ENCODE assay signal across 10 mouse cellular contexts in genomic region chr5:100536638-100537037, GRCm38 (mm10). TPM values are rescaled to one million over a fixed set of nuclear protein-coding genes. Genes with fewer than 3 reads are reported as not detected.
DNase-seq lines count a peak whose midpoint lies in the region; ATAC-seq and TF ChIP-seq lines count a peak whose summit lies in the region.
"Had no signal": no experiment of that assay in that cellular context is flagged by ENCODE, and none has a peak within 500 bp of the region (broad histone marks: within the 10 kb centered on the region; RNA-seq: fewer than 3 reads in every experiment).

No protein-coding gene starts in this region.

- H3K27ac ChIP-seq in bone marrow, adult 2 months (ENCODE audit: control insufficient read depth, insufficient read depth, low read depth, low read length, poor library complexity) = no peak overlapping the region
- no peak overlapping the region for H3K27ac ChIP-seq in intestine, postnatal 0 days (ENCODE audit: low read depth, low read length)
- H3K27ac ChIP-seq: liver, embryonic 15.5 days had no signal

- peak; percentile 45 for DNase-seq in kidney, adult 9 months
- DNase-seq in kidney, adult 11 months = no peak
- DNase-seq in neural tube, embryonic 10.5 days (ENCODE audit: extremely low spot score, low spot score) = no peak
- no peak for DNase-seq in right cerebral cortex, postnatal 36 days (ENCODE audit: low spot score in 2 of 2)

- peak; percentile 29 for TF ChIP-seq CTCF in E14TG2a.4 (conservative IDR thresholded peaks at IDR 0.05; ENCODE audit: low read length)
- TF ChIP-seq CTCF in bone marrow, adult 2 months (IDR thresholded peaks at IDR 0.05; ENCODE audit: control insufficient read depth, insufficient read depth, low read length) = peak; percentile 50
- TF ChIP-seq CTCF in intestine, postnatal 0 days (IDR thresholded peaks at IDR 0.05; ENCODE audit: low read depth) = peak; percentile 88

- peaks cover 86% of the 10 kb centered on the region for H3K36me3 ChIP-seq in E14TG2a.4 (ENCODE audit: insufficient read depth, low read length)
- H3K36me3 ChIP-seq in intestine, postnatal 0 days (ENCODE audit: control insufficient read depth, insufficient read depth) = peaks cover 42% of the 10 kb centered on the region

- no peaks in the 10 kb centered on the region for H3K4me1 ChIP-seq in E14TG2a.4 (replicated peaks; ENCODE audit: low read depth, low read length)
- no peaks in the 10 kb centered on the region for H3K4me1 ChIP-seq in bone marrow, adult 2 months (ENCODE audit: control insufficient read depth, insufficient read depth, low read length)
- no peaks in the 10 kb centered on the region for H3K4me1 ChIP-seq in intestine, postnatal 0 days (replicated peaks; ENCODE audit: control insufficient read depth, insufficient read depth, low read length)
- H3K4me1 ChIP-seq: liver, embryonic 15.5 days had no signal

- H3K4me3 ChIP-seq in E14TG2a.4 (replicated peaks; ENCODE audit: low read length) = no peak overlapping the region
- H3K4me3 ChIP-seq in bone marrow, adult 2 months (replicated peaks; ENCODE audit: control insufficient read depth, low read depth, low read length) = no peak overlapping the region
- no peak overlapping the region for H3K4me3 ChIP-seq in intestine, postnatal 0 days (ENCODE audit: low read depth, low read length)
- H3K4me3 ChIP-seq: erythroblast, embryonic 14.5 days; liver, embryonic 15.5 days had no signal

- H3K27me3 ChIP-seq in E14TG2a.4 (ENCODE audit: insufficient read depth, low read length) = no peaks in the 10 kb centered on the region
- no peaks in the 10 kb centered on the region for H3K27me3 ChIP-seq in intestine, postnatal 0 days (replicated peaks; ENCODE audit: control insufficient read depth, insufficient read depth, low read length)
- H3K27me3 ChIP-seq: liver, embryonic 15.5 days had no signal

- 70% methylated on average over 3 of the region's 3 CpGs for WGBS in bone marrow, adult 2 months
- 85% methylated on average over 3 of the region's 3 CpGs for WGBS in intestine, postnatal 0 days

- peaks cover 2% of the 10 kb centered on the region for H3K9me3 ChIP-seq in E14TG2a.4 (ENCODE audit: low read length)
- H3K9me3 ChIP-seq in intestine, postnatal 0 days (ENCODE audit: control insufficient read depth) = no peaks in the 10 kb centered on the region
- H3K9me3 ChIP-seq: liver, embryonic 15.5 days had no signal

- no peak for ATAC-seq in intestine, postnatal 0 days
- peak; percentile 86 for ATAC-seq in monocyte, adult 5-6 weeks (replicated peaks; ENCODE audit: insufficient number of reproducible peaks, low FRiP score, low TSS enrichment, poor library complexity, severe bottlenecking)

- TF ChIP-seq POLR2A in bone marrow, adult 2 months (IDR thresholded peaks at IDR 0.05; ENCODE audit: borderline replicate concordance, control insufficient read depth, low read depth, low read length) = no peak

- no peak overlapping the region for H3K9ac ChIP-seq in intestine, postnatal 0 days (ENCODE audit: low read depth, low read length)
- H3K9ac ChIP-seq: liver, embryonic 15.5 days had no signal

- no peak overlapping the region for H3K4me2 ChIP-seq in intestine, postnatal 0 days (replicated peaks; ENCODE audit: low read depth)
- H3K4me2 ChIP-seq: liver, embryonic 15.5 days had no signal

RNA-seq across cellular contexts. Expression of gene Cops4, which starts 18.5 kb away (rescaled TPM):
- 26.8 and 45.5 TPM in 2 replicates for polyA plus RNA-seq in bone marrow, adult 2 months (2011; ENCODE audit: insufficient read depth, insufficient read length, low replicate concordance, missing spikeins)
- polyA plus RNA-seq in intestine, postnatal 0 days (2015; fragmentation: Nextera tagmentation; extraction: Ambion mirVana) = 76.9 and 77.6 TPM in 2 replicates
- total RNA-seq in monocyte, adult 5-6 weeks (2017) = 71.7 to 79.2 TPM (median 74.8 TPM) in 3 replicates

RNA-seq across cellular contexts. Expression of gene Plac8, which starts 35.4 kb away (rescaled TPM):
- polyA plus RNA-seq in bone marrow, adult 2 months (2011; ENCODE audit: insufficient read depth, insufficient read length, low replicate concordance, missing spikeins) = 49.3 and 141 TPM in 2 replicates
- 1,517 and 1,527 TPM in 2 replicates for polyA plus RNA-seq in intestine, postnatal 0 days (2015; fragmentation: Nextera tagmentation; extraction: Ambion mirVana)
- total RNA-seq in monocyte, adult 5-6 weeks (2017) = 887 to 1,580 TPM (median 1,277 TPM) in 3 replicates

RNA-seq across cellular contexts. Expression of gene Lin54, which starts 36.2 kb away (rescaled TPM):
- 6.8 and 12.5 TPM in 2 replicates for polyA plus RNA-seq in bone marrow, adult 2 months (2011; ENCODE audit: insufficient read depth, insufficient read length, low replicate concordance, missing spikeins)
- 7.0 and 7.9 TPM in 2 replicates for polyA plus RNA-seq in intestine, postnatal 0 days (2015; fragmentation: Nextera tagmentation; extraction: Ambion mirVana)
- total RNA-seq in monocyte, adult 5-6 weeks (2017) = 29.8 to 43.7 TPM (median 33.5 TPM) in 3 replicates

Comparison
In these comparisons a context has a peak if more than half of its experiments do, and no peak if none do; other contexts are left out.
1. CTCF ChIP-seq: peak in every context shown above with its lines; median percentile 88 in intestine, postnatal 0 days; 50 in bone marrow, adult 2 months; 29 in E14TG2a.4.
2. RNA of gene Plac8, which starts 35.4 kb away (polyA plus RNA-seq): 1,517 to 1,527 TPM in intestine, postnatal 0 days; 49.3 to 141 TPM in bone marrow, adult 2 months; every median in the first group is over 10 times any median in the second.